Mouse (Mus musculus) kidney, adult 18-20 months (tissue): ENCODE data around the gene Ero1l.

Experiments
- DNase-seq: peaks from one replicate; pipeline ENCODE4 v3.0.0; 2021

Gene Ero1l

DNA sequence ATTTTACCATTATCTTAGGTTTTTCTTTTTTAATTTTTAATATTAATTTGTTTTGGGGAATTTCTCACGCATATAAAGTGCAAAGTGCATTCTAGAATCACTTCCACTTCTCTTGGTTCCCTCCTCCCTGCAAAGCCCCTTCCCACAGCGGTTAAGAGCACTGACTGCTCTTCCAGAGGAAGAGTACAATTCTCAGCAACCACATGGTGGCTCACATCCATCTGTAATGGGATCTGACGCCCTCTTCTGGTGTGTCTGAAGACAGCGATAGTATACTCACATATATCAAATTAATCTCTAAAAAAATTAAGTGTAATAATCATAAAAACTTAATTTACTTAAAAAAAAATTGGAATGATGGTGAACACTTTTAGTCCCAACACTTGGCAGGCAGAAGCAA is 14.2 kb downstream of the Ero1l start:
- no peak for DNase-seq

DNA sequence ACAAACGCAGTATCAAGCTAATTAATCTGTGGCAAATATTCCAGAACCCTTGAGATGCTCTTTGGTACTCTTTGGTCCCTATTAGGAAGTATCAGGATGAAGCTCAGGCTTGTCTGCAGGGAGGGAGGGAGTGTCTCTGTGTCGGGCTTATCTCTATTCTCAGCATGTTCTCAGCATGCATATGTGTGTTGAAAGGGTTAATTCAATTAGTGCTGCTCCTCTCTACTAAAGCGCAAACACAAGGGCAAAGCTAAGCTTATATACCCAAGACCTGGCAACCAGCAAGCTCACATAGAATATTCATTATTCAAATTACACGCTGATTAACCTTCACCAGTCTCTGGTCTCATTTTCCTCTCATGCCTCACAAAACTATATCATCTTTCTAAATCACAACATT is 14.6 kb downstream of the Ero1l start:
- DNase-seq: no peak

DNA sequence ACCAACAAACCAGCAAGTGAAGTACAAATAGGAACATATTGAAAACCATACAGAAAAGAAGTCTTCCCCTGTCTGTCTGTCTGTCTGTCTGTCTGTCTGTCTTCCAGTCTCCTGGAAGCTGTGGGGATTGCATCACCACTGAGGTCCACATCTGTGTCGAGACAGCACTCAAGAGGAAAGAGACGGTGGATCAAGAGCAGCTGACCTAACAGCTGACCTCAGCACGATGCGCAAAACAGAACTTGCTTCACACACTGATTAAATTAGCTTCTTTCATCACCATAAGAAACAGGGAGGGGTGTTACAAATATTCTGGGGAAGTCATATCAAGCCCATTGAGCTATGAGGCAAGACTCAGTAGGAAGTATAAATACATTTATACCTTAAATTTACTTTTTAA is 27.0 kb downstream of the Ero1l start:
- no peak for DNase-seq

DNA sequence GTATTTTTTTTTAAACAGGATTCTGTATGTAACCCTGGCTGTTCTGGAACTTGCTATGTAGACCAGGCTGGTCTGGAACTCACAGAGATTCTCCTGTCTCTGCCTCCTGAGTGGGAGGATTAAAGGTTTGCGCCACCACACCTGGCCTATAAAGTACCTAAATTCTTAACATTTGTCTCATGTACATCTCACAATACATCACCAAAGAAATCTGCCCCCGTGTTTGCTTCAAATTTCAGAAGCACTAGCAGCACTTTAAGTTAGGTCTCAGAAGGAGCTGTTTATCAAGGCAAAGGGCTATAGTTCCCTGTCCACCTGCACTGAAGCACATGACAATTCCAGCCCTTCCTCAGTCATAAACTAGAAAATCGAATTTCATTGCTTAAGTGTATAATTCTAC is 36.5 kb downstream of the Ero1l start:
- DNase-seq: no peak

DNA sequence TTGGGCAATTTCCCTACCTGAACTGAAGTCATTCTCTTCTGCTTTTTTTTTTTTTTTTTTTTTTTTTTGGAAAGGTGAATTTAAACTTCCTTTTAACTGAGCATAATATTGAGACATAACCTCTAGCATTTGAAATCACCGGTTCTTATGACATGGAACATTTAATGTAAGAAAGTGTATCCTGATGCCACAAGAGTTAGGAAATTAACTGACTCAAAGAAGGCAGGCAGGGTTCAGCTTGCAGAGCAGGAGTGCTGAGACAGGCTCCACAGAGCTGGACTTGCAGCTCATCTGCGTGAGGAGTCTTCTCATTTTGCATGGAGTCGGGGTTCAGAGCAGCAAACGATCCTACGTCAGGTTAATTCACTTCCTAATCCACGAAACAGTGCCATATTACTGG is 42.8 kb downstream of the Ero1l start:
- no peak for DNase-seq

DNA sequence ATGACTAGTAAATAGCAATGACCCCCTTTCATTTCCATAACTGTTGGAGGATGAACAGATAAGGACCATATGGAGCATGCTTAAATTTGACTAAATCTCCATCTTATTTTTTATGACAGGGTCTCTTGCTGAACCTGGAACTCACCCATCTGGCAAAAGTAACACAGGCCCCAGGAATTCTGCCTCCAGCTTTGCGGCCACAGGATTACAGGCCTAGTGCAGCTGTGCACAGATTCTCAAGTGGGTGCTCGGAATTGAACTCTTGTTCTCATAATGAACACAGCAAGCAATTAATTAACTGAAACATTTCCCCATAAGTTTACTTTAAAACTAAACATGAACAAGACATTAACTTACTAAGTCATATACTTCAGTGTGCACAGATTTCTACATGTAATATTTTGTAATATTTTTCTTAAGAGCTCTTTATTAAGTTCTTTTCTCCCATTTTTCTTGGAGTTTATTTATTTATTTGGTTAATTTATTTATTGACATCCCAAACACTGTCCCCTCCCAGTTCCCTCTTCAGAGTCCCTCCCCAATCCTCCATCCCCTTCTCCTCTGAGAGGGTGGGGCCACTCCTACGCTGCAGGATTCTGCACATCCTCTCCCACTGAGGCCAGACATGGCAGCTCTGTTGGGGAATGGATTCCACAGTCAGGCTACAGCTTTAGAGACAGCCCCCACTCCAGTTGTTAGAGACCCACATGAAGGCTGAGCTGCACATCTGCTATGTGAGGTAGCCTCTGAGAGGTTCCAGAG is 54.6 kb downstream of the Ero1l start:
- no peak for DNase-seq

DNA sequence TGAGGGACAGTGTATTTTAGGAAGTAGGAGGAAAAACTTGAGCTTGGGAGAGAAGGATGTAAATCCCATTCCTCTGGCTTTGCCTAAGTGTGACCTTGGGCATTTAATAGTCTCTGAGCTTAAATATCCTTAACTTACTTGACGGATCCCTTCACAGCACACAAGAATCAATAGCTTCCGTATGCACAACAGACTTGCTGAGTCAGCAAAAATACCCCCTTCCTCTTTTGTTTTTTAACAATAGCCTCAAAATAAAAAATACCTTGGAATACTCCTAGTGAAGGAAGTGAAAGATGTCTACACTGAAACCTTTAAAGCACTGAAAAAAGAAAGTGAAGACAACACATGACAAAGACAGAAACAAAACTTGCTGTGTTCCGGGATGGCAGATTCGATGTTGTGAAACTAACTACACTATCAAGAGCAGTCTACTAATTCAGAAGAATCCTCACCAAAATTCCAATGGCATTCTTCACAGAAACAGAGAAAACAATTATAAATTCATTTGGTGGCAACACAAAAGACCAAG is 67.0 kb downstream of the Ero1l start:
- DNase-seq: no peak

DNA sequence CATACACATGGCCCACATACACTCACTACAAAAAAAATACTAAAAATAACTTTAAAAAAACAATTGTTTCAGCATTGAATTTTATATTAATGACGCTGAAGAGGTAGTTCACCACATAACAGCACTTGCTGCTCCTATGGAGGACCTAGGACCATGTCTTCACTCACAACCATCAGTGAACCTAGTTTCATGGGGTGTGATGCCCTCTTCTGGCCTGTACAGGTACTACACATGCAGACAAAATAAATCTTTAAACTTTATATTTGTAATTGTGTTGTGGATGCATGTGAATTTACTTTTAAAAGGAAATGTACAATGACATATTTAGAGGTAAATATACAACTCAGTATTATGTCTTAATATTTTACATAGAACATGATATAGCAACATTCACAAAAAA is 77.0 kb downstream of the Ero1l start:
- DNase-seq: no peak

DNA sequence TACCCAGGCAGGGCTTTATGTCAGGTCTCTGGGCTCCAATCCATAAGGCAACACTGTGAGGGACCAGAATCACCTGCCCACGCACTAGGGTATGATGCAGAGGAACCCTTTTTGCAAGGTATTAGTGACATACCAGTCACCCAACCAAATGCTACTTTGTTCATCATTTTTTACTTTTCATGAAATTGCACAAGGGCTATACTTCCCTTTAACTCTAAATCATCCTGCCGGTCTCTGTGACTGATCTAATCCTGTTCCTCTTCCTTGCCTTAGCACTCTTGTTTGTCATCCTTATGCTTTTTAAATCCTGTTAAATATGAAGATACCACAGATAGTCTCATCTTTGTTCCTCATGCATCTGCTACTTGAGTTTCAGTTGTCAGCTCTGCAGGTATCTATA is 79.5 kb downstream of the Ero1l start:
- DNase-seq: no peak
